Mouse (Mus musculus) mouse trophoblast stem cell (cell line): ENCODE measurements around the gene Mcidas.
"Not testable (repeated sequence)": the region's sequence is repeated elsewhere in the genome, so short reads cannot be mapped to it uniquely, and the experiment has no call there.

Experiments
- in situ Hi-C, 2 experiments: fragments of 300-500 bp; cut with MseI, MboI; formaldehyde crosslinking; loops; 2 replicates in 1 of 2; 3 replicates in 1 of 2; pipeline ENCODE4 v1.15.1; 2025

Gene Mcidas

GRCm38 (mm10) chr13:113012683-113013082 is 19.0 kb downstream of the Mcidas start:
- in situ Hi-C loops: no loop called here

- in situ Hi-C loops: not testable (repeated sequence)
Observed at GRCm38 (mm10) chr13:113013174-113013953, 19.7 kb downstream of the Mcidas start.

- in situ Hi-C loops: no loop called here
Observed at GRCm38 (mm10) chr13:113021521-113021920, 27.9 kb downstream of the Mcidas start.

- in situ Hi-C loops: no loop called here
Observed at GRCm38 (mm10) chr13:113022467-113022866, 28.8 kb downstream of the Mcidas start.

- in situ Hi-C loops: no loop called here
Observed at GRCm38 (mm10) chr13:113023274-113024143, 29.9 kb downstream of the Mcidas start.

GRCm38 (mm10) chr13:113031351-113031750 is 37.7 kb downstream of the Mcidas start:
- in situ Hi-C loops: no loop called here

- in situ Hi-C loops: no loop called here
Observed at GRCm38 (mm10) chr13:113031792-113032571, 38.3 kb downstream of the Mcidas start.

- in situ Hi-C loops: no loop called here
Observed at GRCm38 (mm10) chr13:113032831-113033230, 39.2 kb downstream of the Mcidas start.

GRCm38 (mm10) chr13:113034271-113034886 is 40.7 kb downstream of the Mcidas start:
- in situ Hi-C loops: no loop called here

- in situ Hi-C loops: no loop called here
Observed at GRCm38 (mm10) chr13:113034950-113035421, 41.3 kb downstream of the Mcidas start, which contains the start of gene Cdc20b. Cdc20b (plus strand) TSS chr13:113035111.

- in situ Hi-C loops: no loop called here
Observed at GRCm38 (mm10) chr13:113035852-113036251, 42.2 kb downstream of the Mcidas start.

- in situ Hi-C loops: no loop called here
Observed at GRCm38 (mm10) chr13:113044876-113045275, 51.2 kb downstream of the Mcidas start.

GRCm38 (mm10) chr13:113045458-113046110 is 51.9 kb downstream of the Mcidas start:
- in situ Hi-C loops: no loop called here

GRCm38 (mm10) chr13:113046211-113046883 is 52.7 kb downstream of the Mcidas start, which contains the start of gene Gpx8:
Gpx8 (minus strand) TSS chr13:113046410.
- in situ Hi-C loops: no loop called here

GRCm38 (mm10) chr13:113047018-113047417 is 53.4 kb downstream of the Mcidas start:
- in situ Hi-C loops: no loop called here

- in situ Hi-C loops: no loop called here
Observed at GRCm38 (mm10) chr13:113047647-113048046, 54.0 kb downstream of the Mcidas start.
